Mouse (Mus musculus): ENCODE results near the gene Neto2.

DNA sequence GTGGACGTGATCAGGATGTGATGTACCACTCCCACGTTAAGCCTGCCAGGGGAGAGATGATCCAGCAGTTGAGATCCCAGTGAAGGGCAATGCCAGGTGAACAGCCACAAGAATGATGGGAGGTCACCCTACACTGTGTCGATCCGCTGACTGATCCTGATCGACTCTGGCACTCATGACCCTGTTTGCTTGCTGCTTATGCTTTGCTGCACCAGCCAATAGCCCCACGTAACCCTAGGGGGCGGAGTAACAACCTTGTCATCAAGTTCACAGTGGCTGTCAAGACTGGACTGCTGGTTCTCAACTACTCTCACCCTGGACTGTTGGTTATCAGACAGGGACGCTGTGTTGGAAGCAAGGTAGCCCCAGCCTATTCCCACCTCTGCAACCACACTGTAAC, 99.0 kb downstream of the Neto2 start:
- TF ChIP-seq CTCF (IDR thresholded peaks at IDR 0.05; ENCODE audit: extremely low read depth, insufficient read depth, low read length) (no peak), POLR2A (IDR thresholded peaks at IDR 0.05; ENCODE audit: extremely low read depth, insufficient read depth, low read length) (no peak)
